Mouse (Mus musculus) CH12.LX (cell line): Measurements from ENCODE around the gene Tmem140. TPM values are rescaled to one million over a fixed set of nuclear protein-coding genes. Genes with fewer than 3 reads are reported as not detected.
A peak's percentile ranks its signal among the peaks of the same experiment; 100 is the strongest.

Experiments used
- DNase-seq: peaks from one replicate; pipeline ENCODE4 v3.0.0-alpha.2; 2013; ENCODE audit errors: extremely low read depth
- H3K27ac ChIP-seq: 2 replicates; pipeline ENCODE4 v1.5.1; 2012; ENCODE audit warnings: low read depth, mild to moderate bottlenecking, control low read depth, moderate library complexity; ENCODE audit not compliant: insufficient read depth
- H3K27me3 ChIP-seq: replicated peaks from 2 replicates; pipeline ENCODE3; 2012; ENCODE audit warnings: inconsistent platforms
- H3K36me3 ChIP-seq, 2 experiments: replicated peaks in 1 of 2; 2 replicates each; pipeline versions ENCODE3 to v1.6.1; 2012; ENCODE audit warnings: inconsistent platforms in 1 of 2, low read length in 1 of 2, mild to moderate bottlenecking in 1 of 2, mixed read lengths in 1 of 2, moderate library complexity in 1 of 2; ENCODE audit not compliant: control insufficient read depth in 1 of 2, insufficient read depth in 1 of 2
- H3K4me1 ChIP-seq, 2 experiments: 2 replicates each; pipeline ENCODE4 v1.6.1; 2012; ENCODE audit warnings: inconsistent platforms in 1 of 2, moderate library complexity in 1 of 2; ENCODE audit not compliant: insufficient read depth in 2 of 2, control insufficient read depth in 1 of 2
- H3K4me2 ChIP-seq: 2 replicates; pipeline ENCODE4 v1.6.1; 2012; ENCODE audit warnings: low read depth, mild to moderate bottlenecking, control low read depth; ENCODE audit not compliant: poor library complexity, insufficient read depth, severe bottlenecking
- H3K4me3 ChIP-seq, 3 experiments: fragments of 150-350 bp in 1 of 3; sonication (generic) in 1 of 3; replicated peaks in 1 of 3; 2 replicates each; pipeline versions ENCODE3 to v1.5.1; 2011 to 2012; ENCODE audit warnings: low read depth in 2 of 3, low read length in 2 of 3, mild to moderate bottlenecking in 2 of 3, moderate library complexity in 2 of 3, control low read depth in 1 of 3, improper control_type of control experiment in 1 of 3, inconsistent platforms in 1 of 3, mixed read lengths in 1 of 3; ENCODE audit not compliant: poor library complexity in 1 of 3
- H3K79me2 ChIP-seq: replicated peaks from 2 replicates; pipeline ENCODE4 v1.6.1; 2012; ENCODE audit warnings: mild to moderate bottlenecking, moderate library complexity; ENCODE audit not compliant: control insufficient read depth, poor library complexity, insufficient read depth, severe bottlenecking; ENCODE audit errors: extremely low read depth
- H3K9ac ChIP-seq: 2 replicates; pipeline ENCODE4 v1.6.1; 2012; ENCODE audit warnings: low read depth, mild to moderate bottlenecking, control low read depth, moderate library complexity; ENCODE audit not compliant: insufficient read depth
- H3K9me3 ChIP-seq: replicated peaks from 2 replicates; pipeline ENCODE3; 2012; ENCODE audit warnings: low read length, inconsistent platforms, mixed read lengths
- BHLHE40 ChIP-seq: IDR thresholded peaks from 2 replicates; pipeline ENCODE4 v1.6.1; 2011; ENCODE audit warnings: mild to moderate bottlenecking, low read depth, low read length, improper control_type of control experiment
- CHD1 ChIP-seq: IDR thresholded peaks from 2 replicates; pipeline ENCODE4 v1.6.1; 2012; ENCODE audit warnings: low read depth, low read length, improper control_type of control experiment, inconsistent platforms
- CTCF ChIP-seq, 2 experiments: IDR thresholded peaks in 1 of 2; conservative IDR thresholded peaks in 1 of 2; 2 replicates each; pipeline ENCODE4 v1.5.1; 2011 to 2012; ENCODE audit warnings: low read depth in 2 of 2, low read length in 2 of 2, improper control_type of control experiment in 1 of 2, inconsistent platforms in 1 of 2, mild to moderate bottlenecking in 1 of 2, moderate library complexity in 1 of 2
- EP300 ChIP-seq: IDR thresholded peaks from 2 replicates; pipeline ENCODE4 v1.6.1; 2011; ENCODE audit warnings: low read length, improper control_type of control experiment
- ETS1 ChIP-seq: conservative IDR thresholded peaks from 2 replicates; pipeline ENCODE4 v1.6.1; 2012; ENCODE audit warnings: low read depth, mild to moderate bottlenecking, inconsistent platforms, low read length, improper control_type of control experiment, moderate library complexity
- IRF4 ChIP-seq: IDR thresholded peaks from 2 replicates; pipeline ENCODE4 v1.6.1; 2014; ENCODE audit warnings: low read depth, mild to moderate bottlenecking, inconsistent platforms, low read length, improper control_type of control experiment
- JUN ChIP-seq: IDR thresholded peaks from 2 replicates; pipeline ENCODE4 v1.6.1; 2011; ENCODE audit warnings: low read depth, mild to moderate bottlenecking, low read length, improper control_type of control experiment, moderate library complexity; ENCODE audit not compliant: insufficient read depth
- JUND ChIP-seq: conservative IDR thresholded peaks from 2 replicates; pipeline ENCODE4 v1.6.1; 2011; ENCODE audit warnings: low read depth, low read length, improper control_type of control experiment
- MAFK ChIP-seq: IDR thresholded peaks from 2 replicates; pipeline ENCODE4 v1.6.1; 2011; ENCODE audit warnings: low read length, improper control_type of control experiment; ENCODE audit not compliant: insufficient replicate concordance
- MAX ChIP-seq: IDR thresholded peaks from 2 replicates; pipeline ENCODE4 v1.6.1; 2011; ENCODE audit warnings: low read length, improper control_type of control experiment
- MAZ ChIP-seq: IDR thresholded peaks from 2 replicates; pipeline ENCODE4 v1.6.1; 2012; ENCODE audit warnings: low read depth, mild to moderate bottlenecking, inconsistent platforms, low read length, improper control_type of control experiment, moderate library complexity
- MEF2A ChIP-seq: IDR thresholded peaks from 2 replicates; pipeline ENCODE4 v1.6.1; 2014; ENCODE audit warnings: low read depth, mild to moderate bottlenecking, inconsistent platforms, low read length, improper control_type of control experiment, borderline replicate concordance
- MXI1 ChIP-seq: IDR thresholded peaks from 2 replicates; pipeline ENCODE4 v1.6.1; 2011; ENCODE audit warnings: mild to moderate bottlenecking, low read depth, low read length, improper control_type of control experiment
- MYC ChIP-seq: IDR thresholded peaks from 2 replicates; pipeline ENCODE4 v1.6.1; 2011; ENCODE audit warnings: low read depth, mild to moderate bottlenecking, improper control_type of control experiment, low read length
- POLR2A ChIP-seq: IDR thresholded peaks from 2 replicates; pipeline ENCODE4 v1.6.1; 2011; ENCODE audit warnings: low read depth, mild to moderate bottlenecking, improper control_type of control experiment, low read length
- POLR2AphosphoS2 ChIP-seq: IDR thresholded peaks from 2 replicates; pipeline ENCODE4 v1.6.1; 2011; ENCODE audit warnings: low read depth, low read length, improper control_type of control experiment
- RCOR1 ChIP-seq: conservative IDR thresholded peaks from 2 replicates; pipeline ENCODE4 v1.6.1; 2012; ENCODE audit warnings: low read depth, mild to moderate bottlenecking, inconsistent platforms, low read length, improper control_type of control experiment
- SMC3 ChIP-seq: IDR thresholded peaks from 2 replicates; pipeline ENCODE4 v1.6.1; 2011; ENCODE audit warnings: low read depth, low read length, improper control_type of control experiment
- UBTF ChIP-seq: IDR thresholded peaks from 2 replicates; pipeline ENCODE4 v1.6.1; 2012; ENCODE audit warnings: low read depth, mild to moderate bottlenecking, inconsistent platforms, low read length, improper control_type of control experiment, moderate library complexity
- USF2 ChIP-seq: conservative IDR thresholded peaks from 2 replicates; pipeline ENCODE4 v1.6.1; 2011; ENCODE audit warnings: low read depth, low read length, improper control_type of control experiment
- ZMIZ1 ChIP-seq: IDR thresholded peaks from 2 replicates; pipeline ENCODE4 v1.6.1; 2012; ENCODE audit warnings: low read depth, mild to moderate bottlenecking, inconsistent platforms, low read length, improper control_type of control experiment
- ZNF384 ChIP-seq: IDR thresholded peaks from 2 replicates; pipeline ENCODE4 v1.6.1; 2012; ENCODE audit warnings: low read depth, low read length, improper control_type of control experiment, inconsistent platforms
- dilution Hi-C: fragments of 300-500 bp; cut with MboI; formaldehyde crosslinking; loops from 2 replicates; pipeline ENCODE4 v1.14.3; 2020; ENCODE audit warnings: low sequenced_read_pairs; ENCODE audit not compliant: extremely low pct_unique_long_range_greater_than_20kb, extremely low pct_ligation_motif_present
- in situ Hi-C: fragments of 300-500 bp; cut with MboI; formaldehyde crosslinking; loops from 3 replicates; pipeline ENCODE4 v1.14.3; 2019; ENCODE audit warnings: low sequenced_read_pairs, low pct_ligation_motif_present, low pct_unique_long_range_greater_than_20kb, mixed read lengths
- polyA plus RNA-seq: library from polyadenylated mRNA; unstranded; fragments of >175 nt; gene quantifications from 2 replicates; pipeline ENCODE4 v1.2.1, GENCODE M21; 2012; ENCODE audit warnings: low read depth; ENCODE audit not compliant: insufficient read length
- total RNA-seq, 2 experiments: library from RNA; depleted of rRNA; stranded (reverse); fragments of 300-350 nt in 1 of 2; fragments of >200 nt in 1 of 2; gene quantifications; 2 replicates each; pipeline ENCODE4 v1.2.3; 2012 to 2014

The Tmem140 gene
- total and polyA plus RNA-seq, 3 experiments, result 1.2 to 3.6 (median 2.8) TPM

DNA sequence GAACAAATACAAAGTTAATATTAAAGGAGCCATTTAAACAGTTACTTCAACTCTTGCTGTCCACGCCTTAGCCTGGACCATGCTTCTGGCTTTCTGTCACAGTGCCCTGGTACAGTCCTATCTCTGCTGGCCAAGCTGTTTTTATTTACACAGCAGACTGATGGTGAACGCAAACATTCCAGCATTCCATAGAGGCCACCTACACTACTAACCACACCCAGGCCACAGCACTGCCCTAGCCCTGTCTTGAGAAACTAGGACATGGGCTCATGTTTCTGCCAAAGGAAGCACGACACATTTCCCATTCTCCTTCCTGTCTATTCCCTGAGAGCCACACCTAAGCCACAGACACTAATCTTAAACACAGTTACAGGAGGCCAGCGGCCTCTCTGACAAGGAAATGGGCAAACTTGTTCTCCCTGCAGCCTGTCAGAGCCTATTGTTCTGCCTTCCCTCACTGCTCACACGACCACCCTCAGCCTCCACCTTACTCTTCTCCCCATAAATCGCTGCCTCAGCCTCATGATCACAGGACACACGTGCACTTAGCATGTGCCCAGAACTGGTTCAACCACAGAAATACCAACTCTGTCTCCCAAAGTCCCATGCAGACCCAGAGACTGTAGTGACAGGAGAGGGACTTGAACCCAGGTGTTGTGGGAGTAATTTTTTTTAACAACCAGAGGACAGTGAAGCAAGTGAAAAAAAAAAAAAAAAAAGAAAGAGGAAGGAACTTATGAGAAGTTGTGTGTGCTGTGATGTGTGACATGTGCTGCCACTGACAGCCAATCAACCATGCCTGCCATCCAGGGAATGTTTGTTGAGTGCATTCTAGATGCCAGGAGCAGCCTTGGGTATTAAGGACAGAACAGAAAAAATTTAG is 3.0 kb downstream of the Tmem140 start:
- Histone ChIP-seq H3K9ac (no peak overlapping the region), H3K4me1 (peaks cover 33 to 74% of the 10 kb centered on the region in 2 experiments), H3K36me3 (peaks cover 3 to 11% of the 10 kb centered on the region in 2 experiments), H3K4me2 (no peak overlapping the region), H3K4me3 (no peak overlapping the region), H3K9me3 (no peaks in the 10 kb centered on the region), H3K79me2 (no peaks in the 10 kb centered on the region; the same call in 1 of the 2 replicates), H3K27me3 (no peaks in the 10 kb centered on the region), H3K27ac (peak overlapping the region; percentile 4; the same call in 1 of the 2 replicates)
- in situ Hi-C loops (no loop called here), dilution Hi-C loops (no loop called here)
- TF ChIP-seq MAX (0 out of 2 replicates have a peak, but pooled peaks have one; percentile 29), ETS1 (0 out of 2 replicates have a peak, but pooled peaks have one; percentile 6), CTCF (conservative IDR thresholded peaks at IDR 0.05 in 1 of 2, IDR thresholded peaks at IDR 0.05 in 1 of 2; ENCODE audit: low read depth in 2 of 2, low read length in 2 of 2) (no peak), ZNF384 (peak; percentile 97), BHLHE40 (peak; percentile 76), RCOR1 (no peak), MAZ (no peak), EP300 (peak; percentile 25; the same call in 1 of the 2 replicates), MYC (0 out of 2 replicates have a peak, but pooled peaks have one; percentile 27)
- no peak for DNase-seq

DNA sequence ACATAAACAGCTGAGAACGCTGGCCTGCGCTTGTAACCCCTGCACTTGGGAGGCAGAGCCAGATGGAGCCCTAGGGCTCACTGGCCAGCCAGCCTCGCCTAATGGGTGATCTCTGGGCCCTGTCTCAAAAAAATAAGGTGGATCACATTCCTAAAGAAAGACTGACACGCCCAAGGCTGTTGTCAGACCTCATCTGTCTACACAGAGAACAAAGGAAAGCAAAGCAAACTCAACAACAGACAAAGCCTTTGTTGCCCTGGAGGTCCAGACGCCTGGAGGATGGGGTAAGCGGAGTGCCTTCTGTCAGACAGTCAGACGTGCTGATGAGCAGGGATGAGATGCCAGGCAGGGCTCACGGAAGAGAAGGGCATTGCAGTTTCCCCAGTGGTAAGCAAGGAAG is 3.8 kb downstream of the Tmem140 start:
- Histone ChIP-seq H3K36me3 (peaks cover 3 to 13% of the 10 kb centered on the region in 2 experiments), H3K9ac (no peak overlapping the region), H3K27me3 (no peaks in the 10 kb centered on the region), H3K4me1 (peaks cover 30 to 77% of the 10 kb centered on the region in 2 experiments), H3K9me3 (no peaks in the 10 kb centered on the region), H3K4me2 (no peak overlapping the region), H3K4me3 (no peak overlapping the region)
- dilution Hi-C loops (no loop called here), in situ Hi-C loops (no loop called here)
- TF ChIP-seq MXI1 (no peak), SMC3 (no peak), POLR2A (no peak), JUND (no peak), JUN (no peak), MAFK (no peak), ETS1 (no peak), USF2 (no peak), CHD1 (no peak), UBTF (no peak), IRF4 (no peak), ZMIZ1 (no peak), POLR2AphosphoS2 (no peak), RCOR1 (no peak), MEF2A (no peak), MAX (no peak), CTCF (conservative IDR thresholded peaks at IDR 0.05 in 1 of 2, IDR thresholded peaks at IDR 0.05 in 1 of 2; ENCODE audit: low read depth in 2 of 2, low read length in 2 of 2) (no peak)
- TF ChIP-seq, all 38 proteins: peak for 0
- no peak for DNase-seq
- Histone ChIP-seq H3K79me2 (no peaks in the 10 kb centered on the region; the same call in 1 of the 2 replicates), H3K27ac (no peak overlapping the region)
